Mouse (Mus musculus) intestine, embryonic 15.5 days (tissue): ENCODE data around the gene Gdpd5. TPM values are rescaled to one million over a fixed set of nuclear protein-coding genes. Genes with fewer than 3 reads are reported as not detected.
"Not testable (repeated sequence)": the region's sequence is repeated elsewhere in the genome, so short reads cannot be mapped to it uniquely, and the experiment has no call there.

Experiments
- ATAC-seq: fragments of 200-750 bp; cut with Nextera tagmentation; 2 replicates; pipeline ENCODE4 v1.8.0; 2017; ENCODE audit warnings: moderate TSS enrichment, moderate library complexity
- H3K27ac ChIP-seq: fragments of 300-500 bp; sonication (generic); 2 replicates; pipeline ENCODE4 v1.5.1; 2015; ENCODE audit warnings: mild to moderate bottlenecking, inconsistent platforms
- H3K27me3 ChIP-seq: fragments of 300-500 bp; sonication (generic); replicated peaks from 2 replicates; pipeline ENCODE4 v1.6.1; 2015; ENCODE audit warnings: inconsistent platforms
- H3K36me3 ChIP-seq: fragments of 300-500 bp; sonication (generic); 2 replicates; pipeline ENCODE4 v1.6.1; 2015; ENCODE audit warnings: inconsistent platforms
- H3K4me1 ChIP-seq: fragments of 300-500 bp; sonication (generic); replicated peaks from 2 replicates; pipeline ENCODE4 v1.6.1; 2015; ENCODE audit warnings: inconsistent platforms
- H3K4me2 ChIP-seq: fragments of 300-500 bp; sonication (generic); replicated peaks from 2 replicates; pipeline ENCODE4 v1.6.1; 2015; ENCODE audit warnings: mild to moderate bottlenecking, inconsistent platforms
- H3K4me3 ChIP-seq: fragments of 300-500 bp; sonication (generic); replicated peaks from 2 replicates; pipeline ENCODE4 v1.5.1; 2015; ENCODE audit warnings: inconsistent platforms
- H3K9ac ChIP-seq: fragments of 300-500 bp; sonication (generic); 2 replicates; pipeline ENCODE4 v1.6.1; 2015; ENCODE audit warnings: inconsistent platforms
- H3K9me3 ChIP-seq: fragments of 300-500 bp; sonication (generic); 2 replicates; pipeline ENCODE4 v1.6.1; 2016; ENCODE audit warnings: inconsistent platforms
- WGBS: fragments of 180-500 bp; shearing (Covaris S2); methylation state at CpG from one replicate; pipeline ENCODE4 v1.1.7; 2015; 5-methylcytosine and 5-hydroxymethylcytosine counted together
- polyA plus RNA-seq: library from polyadenylated mRNA; unstranded; fragments of >200 nt; fragmentation: Nextera tagmentation; extraction: Ambion mirVana; gene quantifications from 2 replicates; pipeline ENCODE4 v1.2.1, GENCODE M21; 2015

Gene Gdpd5
- polyA plus RNA-seq, 1 experiment from 2014 or later = 15.4 TPM

GRCm38 (mm10) chr7:99476558-99477114 is 95.4 kb downstream of the Gdpd5 start:
- Histone ChIP-seq H3K4me3 (no peak overlapping the region), H3K9me3 (no peaks in the 10 kb centered on the region), H3K4me1 (peaks cover 33% of the 10 kb centered on the region), H3K9ac (no peak overlapping the region), H3K27me3 (no peaks in the 10 kb centered on the region), H3K36me3 (peaks cover 48% of the 10 kb centered on the region), H3K4me2 (no peak overlapping the region), H3K27ac (no peak overlapping the region)
- ATAC-seq = no peak
- 39% methylated on average over 3 of the region's 3 CpGs for WGBS

DNA sequence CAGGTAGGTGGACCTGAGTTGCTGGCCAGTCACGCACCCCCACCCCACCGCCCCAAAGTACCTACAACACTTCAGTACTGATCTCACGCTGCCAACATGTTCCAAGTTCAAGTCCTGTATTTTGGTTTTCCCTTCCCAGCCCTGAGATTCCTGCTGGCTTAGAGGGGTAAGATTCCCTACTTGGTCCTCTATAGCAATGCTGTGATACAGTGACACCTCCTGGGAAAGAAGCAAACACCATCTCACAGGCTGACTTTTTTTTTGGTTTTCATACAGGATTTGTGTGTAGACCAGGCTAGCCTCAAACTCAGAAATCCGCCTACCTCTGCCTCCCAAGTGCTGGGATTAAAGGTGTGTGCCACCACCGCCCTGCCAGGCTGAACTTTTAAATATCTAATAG is 96.0 kb downstream of the Gdpd5 start:
- WGBS = 87% methylated on average over 5 of the region's 5 CpGs
- no peak overlapping the region for H3K4me3 ChIP-seq
- H3K4me2 ChIP-seq = no peak overlapping the region
- no peak for ATAC-seq
- no peak overlapping the region for H3K9ac ChIP-seq
- H3K27ac ChIP-seq = no peak overlapping the region
- peaks cover 39% of the 10 kb centered on the region for H3K4me1 ChIP-seq
- H3K9me3 ChIP-seq = no peaks in the 10 kb centered on the region
- H3K27me3 ChIP-seq = no peaks in the 10 kb centered on the region
- peaks cover 52% of the 10 kb centered on the region for H3K36me3 ChIP-seq

DNA sequence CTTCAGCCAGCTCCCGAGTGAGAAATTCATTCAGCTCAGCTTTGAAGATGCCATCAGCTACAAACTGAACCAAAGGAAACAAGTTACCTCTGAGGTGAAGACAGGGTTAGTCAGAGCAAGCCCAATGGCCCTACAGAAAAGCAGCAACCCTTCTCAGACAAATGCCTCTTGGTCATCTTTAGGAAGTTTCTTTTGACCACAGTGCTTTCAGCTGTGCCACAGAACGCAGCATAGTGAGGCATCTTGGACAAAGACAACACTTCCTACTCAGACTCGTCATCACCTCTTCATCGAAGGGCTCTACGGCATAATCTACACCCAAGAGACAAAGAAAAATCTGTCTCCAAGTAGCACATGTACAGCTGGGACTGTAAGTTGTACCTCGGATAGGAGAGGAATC is 101.4 kb downstream of the Gdpd5 start:
- ATAC-seq = no peak
- Histone ChIP-seq H3K4me3 (peak overlapping the region; percentile 69), H3K27me3 (no peaks in the 10 kb centered on the region), H3K9ac (peak overlapping the region; percentile 71), H3K4me2 (peak overlapping the region; percentile 75), H3K27ac (peak overlapping the region; percentile 87), H3K9me3 (no peaks in the 10 kb centered on the region), H3K36me3 (peaks cover 37% of the 10 kb centered on the region), H3K4me1 (peaks cover 28% of the 10 kb centered on the region)
- WGBS = 1% methylated on average over 6 of the region's 6 CpGs

DNA sequence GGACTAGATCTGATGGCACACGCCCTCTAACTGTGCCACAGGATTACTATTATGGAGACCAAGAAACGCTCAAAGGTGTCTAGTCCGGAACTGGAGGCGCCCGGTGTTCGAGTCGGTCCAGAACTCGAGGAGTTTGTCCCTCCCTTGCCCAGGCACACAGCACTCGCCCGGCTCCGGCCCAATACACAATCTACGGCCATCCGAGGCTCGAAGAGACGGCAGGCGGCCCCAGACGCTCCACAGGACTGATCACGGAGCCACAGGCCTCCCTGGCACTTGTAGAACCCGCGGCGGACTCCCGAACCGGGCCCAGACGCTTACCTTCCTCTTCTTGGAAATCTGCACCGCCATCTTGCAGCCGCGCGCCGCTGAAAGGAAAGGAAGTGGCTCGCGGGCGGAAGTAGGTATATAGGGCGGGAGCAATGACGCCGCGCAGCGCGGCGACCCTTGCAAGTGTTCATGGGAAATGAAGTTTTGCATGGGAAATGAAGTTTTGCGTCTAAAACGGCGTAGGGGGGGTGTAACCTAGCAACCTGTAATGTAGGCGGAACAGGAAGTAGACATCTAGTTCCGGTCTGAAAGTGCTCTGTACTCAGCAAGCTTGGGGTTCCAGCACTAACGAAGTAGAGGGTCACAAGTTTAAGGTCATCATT is 102.2 kb downstream of the Gdpd5 start, which contains the start of gene Rps3:
Gene Rps3, minus strand, starts transcription at position 468 of the 653 bp plus-strand sequence.
- peak within 1 kb of the TSS; percentile 71 for H3K9ac ChIP-seq
- H3K27me3 ChIP-seq = no peaks in the 10 kb centered on the region
- peak within 1 kb of the TSS; percentile 75 for H3K4me2 ChIP-seq
- H3K9me3 ChIP-seq = no peaks in the 10 kb centered on the region
- peaks cover 28% of the 10 kb centered on the region for H3K4me1 ChIP-seq
- WGBS = under 1% methylated on average over 45 of the region's 45 CpGs
- ATAC-seq = peak; percentile 98
- H3K4me3 ChIP-seq = peak within 1 kb of the TSS; percentile 69
- peak within 1 kb of the TSS; percentile 87 for H3K27ac ChIP-seq
- H3K36me3 ChIP-seq = peaks cover 34% of the 10 kb centered on the region

- Histone ChIP-seq H3K4me2 (peak overlapping the region; percentile 52), H3K27me3 (no peaks in the 10 kb centered on the region), H3K27ac (no peak overlapping the region), H3K36me3 (peaks cover 30% of the 10 kb centered on the region), H3K4me3 (peak overlapping the region; percentile 69; the same call in 1 of the 2 replicates), H3K4me1 (peaks cover 28% of the 10 kb centered on the region), H3K9ac (no peak overlapping the region), H3K9me3 (no peaks in the 10 kb centered on the region)
- peak; percentile 21 for ATAC-seq
- WGBS = 44% methylated on average over 8 of the region's 8 CpGs
Observed at GRCm38 (mm10) chr7:99483924-99484319, 102.7 kb downstream of the Gdpd5 start.

DNA sequence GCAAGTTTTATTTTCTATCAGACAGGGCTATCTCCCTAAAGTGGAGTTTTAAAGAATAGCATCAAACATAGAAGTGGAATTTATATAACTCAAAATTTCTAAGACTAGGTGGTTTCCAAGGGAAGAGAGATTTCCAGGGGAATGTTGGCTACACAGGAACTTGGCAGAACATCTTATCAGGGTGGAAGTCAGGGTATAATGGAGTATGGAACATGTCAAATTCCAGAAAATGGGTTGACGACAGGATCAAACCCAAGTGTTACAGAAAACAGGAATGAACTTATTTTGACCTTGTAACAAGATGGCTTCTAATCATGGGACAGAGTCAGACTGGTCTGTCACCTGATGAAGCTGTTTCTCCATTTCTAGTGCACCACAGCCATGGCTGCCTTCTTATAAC is 103.5 kb downstream of the Gdpd5 start:
- H3K9ac ChIP-seq = no peak overlapping the region
- 79% methylated on average over 1 of the region's 1 CpGs for WGBS
- H3K27ac ChIP-seq = no peak overlapping the region

GRCm38 (mm10) chr7:99489708-99490107 is 108.5 kb downstream of the Gdpd5 start:
- no peak for ATAC-seq
- 70% methylated on average over 5 of the region's 5 CpGs for WGBS

More for the DNA sequence above, 103.5 kb downstream of the Gdpd5 start:
- no peak for ATAC-seq
- Histone ChIP-seq H3K9me3 (no peaks in the 10 kb centered on the region), H3K4me2 (no peak overlapping the region), H3K36me3 (peaks cover 23% of the 10 kb centered on the region), H3K4me3 (no peak overlapping the region), H3K27me3 (no peaks in the 10 kb centered on the region), H3K4me1 (peaks cover 24% of the 10 kb centered on the region)

DNA sequence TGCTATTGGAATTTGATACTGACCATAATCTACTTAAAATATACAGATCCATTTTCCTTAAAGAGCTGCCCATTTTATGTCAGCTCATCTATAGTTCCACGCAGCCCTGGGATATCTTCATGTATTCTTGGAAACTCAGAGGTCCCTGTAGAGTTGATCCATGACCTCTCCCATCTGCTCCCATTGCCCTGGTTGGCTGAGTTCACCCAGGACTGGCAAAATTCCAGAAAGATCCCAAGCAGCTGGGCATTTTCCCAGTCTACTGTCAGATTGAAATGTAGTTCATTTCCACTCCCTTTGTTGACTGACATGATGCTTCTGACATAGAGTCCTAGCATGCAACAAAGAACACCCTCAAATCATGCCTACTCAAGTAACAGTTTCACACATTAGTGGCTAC is 117.9 kb downstream of the Gdpd5 start:
- Histone ChIP-seq H3K4me3 (no peak overlapping the region), H3K27me3 (no peaks in the 10 kb centered on the region), H3K9ac (no peak overlapping the region), H3K9me3 (no peaks in the 10 kb centered on the region), H3K4me1 (no peaks in the 10 kb centered on the region), H3K4me2 (no peak overlapping the region), H3K27ac (no peak overlapping the region), H3K36me3 (no peaks in the 10 kb centered on the region)
- 63% methylated on average over 1 of the region's 1 CpGs for WGBS
- ATAC-seq = no peak

More at GRCm38 (mm10) chr7:99489708-99490107, 108.5 kb downstream of the Gdpd5 start:
- no peak overlapping the region for H3K27ac ChIP-seq
- H3K4me1 ChIP-seq = no peaks in the 10 kb centered on the region
- H3K36me3 ChIP-seq = no peaks in the 10 kb centered on the region
- H3K4me2 ChIP-seq = no peak overlapping the region
- H3K4me3 ChIP-seq = no peak overlapping the region
- no peak overlapping the region for H3K9ac ChIP-seq
- H3K9me3 ChIP-seq = no peaks in the 10 kb centered on the region
- H3K27me3 ChIP-seq = no peaks in the 10 kb centered on the region

DNA sequence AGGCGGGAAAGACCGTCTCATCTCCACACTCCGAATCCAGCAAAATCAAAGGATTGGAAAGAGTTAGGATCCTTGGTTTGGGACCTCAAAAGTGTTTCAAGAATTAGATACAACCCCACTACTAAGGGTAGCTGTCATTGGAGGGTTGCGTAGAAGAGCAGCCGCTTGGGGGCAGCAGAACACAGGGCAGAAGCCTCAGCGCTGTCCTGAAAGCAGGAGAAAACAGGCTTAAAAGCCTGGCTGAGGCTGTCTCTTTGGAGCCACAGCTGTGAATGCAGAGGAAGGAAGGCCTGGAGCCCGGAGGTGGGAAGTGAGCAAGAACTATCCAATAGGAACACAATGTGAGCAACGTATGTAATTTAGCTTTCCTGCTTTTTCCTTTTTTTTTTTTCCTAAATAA is 119.0 kb downstream of the Gdpd5 start:
- Histone ChIP-seq H3K4me2 (no peak overlapping the region), H3K27ac (no peak overlapping the region), H3K4me1 (no peaks in the 10 kb centered on the region), H3K9me3 (no peaks in the 10 kb centered on the region), H3K9ac (no peak overlapping the region), H3K36me3 (no peaks in the 10 kb centered on the region), H3K4me3 (no peak overlapping the region), H3K27me3 (no peaks in the 10 kb centered on the region)
- 3% methylated on average over 8 of the region's 8 CpGs for WGBS
- ATAC-seq = peak; percentile 85

DNA sequence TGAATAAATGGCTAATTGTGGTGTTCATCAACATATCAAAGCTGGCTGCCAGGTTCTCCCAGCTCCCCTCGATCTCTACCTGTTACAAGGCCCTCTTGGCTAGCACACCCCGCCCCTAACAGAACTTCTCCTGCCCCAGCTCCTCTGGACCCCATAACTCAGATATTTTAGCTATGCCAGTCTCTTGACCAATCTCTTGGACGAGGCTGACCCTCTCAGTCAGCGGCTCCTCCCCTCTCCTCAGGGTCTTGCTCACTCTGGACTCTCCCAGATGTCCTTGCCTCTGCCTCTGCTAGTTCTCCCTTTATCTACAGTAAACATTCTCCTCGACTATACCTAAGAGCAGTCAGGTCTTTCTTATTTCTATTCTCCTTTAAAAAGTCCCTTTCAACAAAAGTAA is 119.4 kb downstream of the Gdpd5 start:
- Histone ChIP-seq H3K9ac (no peak overlapping the region), H3K9me3 (no peaks in the 10 kb centered on the region), H3K36me3 (no peaks in the 10 kb centered on the region), H3K4me1 (no peaks in the 10 kb centered on the region), H3K27me3 (no peaks in the 10 kb centered on the region), H3K27ac (no peak overlapping the region), H3K4me3 (no peak overlapping the region), H3K4me2 (no peak overlapping the region)
- peak; percentile 66; the same call in 1 of the 2 replicates for ATAC-seq
- 26% methylated on average over 5 of the region's 5 CpGs for WGBS

GRCm38 (mm10) chr7:99501148-99501547 is 119.9 kb downstream of the Gdpd5 start:
- Histone ChIP-seq H3K36me3 (no peaks in the 10 kb centered on the region), H3K27me3 (no peaks in the 10 kb centered on the region), H3K9me3 (no peaks in the 10 kb centered on the region), H3K9ac (no peak overlapping the region), H3K4me3 (no peak overlapping the region), H3K4me2 (no peak overlapping the region), H3K4me1 (no peaks in the 10 kb centered on the region), H3K27ac (no peak overlapping the region)
- ATAC-seq = no peak
- WGBS = 34% methylated on average over 1 of the region's 1 CpGs

DNA sequence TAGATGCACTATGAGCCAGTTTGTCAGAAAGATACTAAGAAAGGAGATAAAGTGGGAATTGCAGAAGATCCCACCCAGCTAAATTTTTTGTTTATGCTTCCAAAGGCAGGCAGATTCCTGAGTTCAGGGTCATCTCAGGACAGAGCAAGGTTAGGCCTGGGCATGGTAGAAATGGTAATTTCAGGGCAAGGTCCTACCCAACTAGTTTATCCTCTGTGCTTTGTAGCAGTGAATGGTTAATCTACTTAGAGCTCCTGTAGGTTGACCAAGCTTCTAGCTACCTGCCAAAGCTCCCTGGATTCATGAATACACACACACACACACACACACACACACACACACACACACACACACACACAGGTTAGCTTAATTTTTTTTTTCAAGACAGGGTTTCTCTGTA is 123.3 kb downstream of the Gdpd5 start:
- no peaks in the 10 kb centered on the region for H3K27me3 ChIP-seq
- no peak overlapping the region for H3K4me2 ChIP-seq
- H3K4me3 ChIP-seq = no peak overlapping the region
- H3K27ac ChIP-seq = no peak overlapping the region
- no peaks in the 10 kb centered on the region for H3K4me1 ChIP-seq
- no peak overlapping the region for H3K9ac ChIP-seq
- H3K36me3 ChIP-seq = no peaks in the 10 kb centered on the region
- ATAC-seq = no peak
- H3K9me3 ChIP-seq = no peaks in the 10 kb centered on the region

- not testable (repeated sequence) for H3K27me3 ChIP-seq, ATAC-seq, H3K9me3 ChIP-seq, H3K36me3 ChIP-seq, H3K27ac ChIP-seq, H3K9ac ChIP-seq, H3K4me2 ChIP-seq, H3K4me1 ChIP-seq, H3K4me3 ChIP-seq
- WGBS = 15% methylated on average over 2 of the region's 2 CpGs
Observed at GRCm38 (mm10) chr7:99508187-99508586, 127.0 kb downstream of the Gdpd5 start.
